Mouse (Mus musculus): ENCODE data around the gene Tbx19. TPM values are rescaled to one million over a fixed set of nuclear protein-coding genes. Genes with fewer than 3 reads are reported as not detected.
A peak's percentile ranks its signal among the peaks of the same experiment; 100 is the strongest.

Gene Tbx19
- polyA plus RNA-seq, 1 experiment from 2014 or later = not detected

DNA sequence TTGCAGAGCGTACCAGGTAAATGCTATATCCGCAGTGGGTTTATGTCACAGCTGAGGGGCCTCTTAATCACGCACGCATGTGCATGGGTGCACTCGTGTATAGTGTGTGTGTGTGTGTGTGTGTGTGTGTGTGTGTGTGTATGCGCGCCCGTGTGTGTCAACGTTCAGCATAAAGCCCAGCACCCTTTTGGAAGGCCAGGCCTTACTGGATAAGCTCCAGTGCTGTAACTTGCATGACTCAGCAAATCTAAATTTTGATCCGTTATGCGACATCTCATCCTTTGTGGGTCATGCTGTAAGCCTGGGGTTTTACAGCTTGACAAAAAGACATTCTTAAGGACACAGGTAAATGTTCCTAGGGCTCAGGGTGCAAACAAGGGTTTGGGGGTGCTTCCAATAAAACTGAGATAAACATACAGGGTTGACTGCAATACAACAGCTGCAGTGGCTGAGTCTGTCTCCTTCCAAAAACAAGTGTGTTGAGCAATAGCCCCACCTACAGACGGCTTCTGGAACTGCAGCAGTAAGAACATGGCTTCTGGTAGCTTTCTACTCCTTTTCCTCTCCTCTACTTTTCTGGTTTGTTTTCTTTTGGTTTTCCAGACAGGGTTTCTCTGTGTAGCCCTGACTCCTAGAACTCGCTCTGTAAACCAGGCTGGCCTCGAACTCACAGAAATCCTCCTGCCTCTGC lies 28.2 kb downstream of the Tbx19 start:
- no peak for ATAC-seq (ENCODE audit: low FRiP score, low read depth)
- H3K9ac ChIP-seq = no peak overlapping the region
- no peak overlapping the region for H3K27ac ChIP-seq
- no peaks in the 10 kb centered on the region for H3K4me1 ChIP-seq
- no peaks in the 10 kb centered on the region for H3K9me3 ChIP-seq
- no peak overlapping the region for H3K4me3 ChIP-seq
- no peaks in the 10 kb centered on the region for H3K27me3 ChIP-seq
- H3K36me3 ChIP-seq = no peaks in the 10 kb centered on the region
- no peak overlapping the region for H3K4me2 ChIP-seq (replicated peaks)
- WGBS = 73% methylated on average over 14 of the region's 14 CpGs

DNA sequence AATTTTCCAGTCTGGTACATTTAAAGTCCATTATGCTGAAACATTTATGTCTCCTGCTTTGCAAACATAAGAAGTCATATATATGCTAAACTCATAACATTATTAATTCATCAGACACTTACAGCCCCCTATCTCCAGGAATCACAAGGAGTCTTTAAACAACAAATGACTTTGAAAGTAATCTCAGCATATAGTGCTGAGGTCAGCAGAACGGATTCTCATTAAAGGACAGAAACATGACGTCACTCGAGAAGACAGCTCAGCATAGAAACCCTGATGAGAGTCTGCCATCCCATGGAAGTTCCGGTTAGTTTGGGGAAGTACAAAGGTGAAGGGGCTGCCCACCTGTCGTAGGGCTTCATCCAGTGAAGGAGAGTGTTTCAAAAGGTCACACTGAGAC lies 31.0 kb downstream of the Tbx19 start:
- Histone ChIP-seq H3K9ac (no peak overlapping the region), H3K27ac (no peak overlapping the region), H3K27me3 (no peaks in the 10 kb centered on the region), H3K4me2 (replicated peaks) (no peak overlapping the region), H3K9me3 (no peaks in the 10 kb centered on the region), H3K4me3 (no peak overlapping the region), H3K4me1 (no peaks in the 10 kb centered on the region), H3K36me3 (no peaks in the 10 kb centered on the region)
- no peak for ATAC-seq (ENCODE audit: low FRiP score, low read depth)
- 81% methylated on average over 5 of the region's 5 CpGs for WGBS

DNA sequence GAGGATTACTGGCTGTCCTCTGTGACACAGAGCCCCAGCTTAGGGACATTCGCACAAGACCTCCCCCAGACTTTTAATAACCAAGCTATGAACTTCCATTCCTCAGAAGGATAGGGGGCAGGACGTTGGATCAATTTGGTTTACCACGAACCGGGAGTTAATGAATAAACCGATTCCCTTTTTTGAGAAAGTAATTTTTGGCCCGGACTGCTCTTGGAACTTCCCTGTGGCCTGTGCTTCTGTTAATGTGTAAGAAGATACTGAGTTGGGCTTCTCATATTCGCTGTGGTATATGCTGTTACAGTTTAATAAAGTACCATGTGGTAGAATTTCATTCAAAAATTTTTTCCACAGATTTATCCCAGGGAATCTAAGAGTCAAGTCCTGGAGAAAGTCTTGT lies 39.5 kb downstream of the Tbx19 start:
- Histone ChIP-seq H3K4me1 (peaks cover 5% of the 10 kb centered on the region; the same call in 1 of the 2 replicates), H3K27me3 (peaks cover 16% of the 10 kb centered on the region; the same call in 1 of the 2 replicates), H3K36me3 (no peaks in the 10 kb centered on the region), H3K9ac (no peak overlapping the region), H3K4me3 (no peak overlapping the region), H3K4me2 (replicated peaks) (no peak overlapping the region), H3K27ac (no peak overlapping the region), H3K9me3 (no peaks in the 10 kb centered on the region)
- no peak for ATAC-seq (ENCODE audit: low FRiP score, low read depth)
- WGBS = 74% methylated on average over 7 of the region's 7 CpGs

DNA sequence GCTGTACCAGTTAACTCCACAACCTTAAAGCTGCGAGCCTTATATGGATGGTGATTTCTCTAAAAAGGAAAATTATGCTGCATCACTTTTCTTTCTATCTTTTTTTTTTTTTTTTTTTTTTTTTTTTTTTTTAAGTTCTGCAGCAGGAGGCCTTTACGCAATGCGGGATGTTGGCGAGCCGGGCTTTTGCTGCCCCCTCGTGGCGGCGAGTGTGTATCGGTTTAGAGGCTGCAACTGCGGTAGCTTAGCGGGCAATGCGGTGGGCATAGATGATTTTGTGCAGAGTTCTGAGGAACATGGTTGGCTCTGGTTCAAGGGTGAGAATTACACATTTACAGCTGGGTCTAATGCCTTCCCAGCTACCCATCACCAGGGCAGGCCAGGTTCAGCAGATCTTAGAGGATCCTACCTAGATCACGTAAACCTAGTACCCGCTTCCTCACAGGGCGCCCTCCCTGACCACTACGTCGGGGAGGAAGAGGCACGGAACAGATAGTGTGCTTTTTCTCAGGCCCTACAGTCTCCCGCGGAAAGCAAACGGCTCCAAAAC lies 40.1 kb downstream of the Tbx19 start:
- 0 out of 2 replicates have a peak overlapping the region, but pooled peaks have one; percentile 4 for H3K4me2 ChIP-seq (replicated peaks)

DNA sequence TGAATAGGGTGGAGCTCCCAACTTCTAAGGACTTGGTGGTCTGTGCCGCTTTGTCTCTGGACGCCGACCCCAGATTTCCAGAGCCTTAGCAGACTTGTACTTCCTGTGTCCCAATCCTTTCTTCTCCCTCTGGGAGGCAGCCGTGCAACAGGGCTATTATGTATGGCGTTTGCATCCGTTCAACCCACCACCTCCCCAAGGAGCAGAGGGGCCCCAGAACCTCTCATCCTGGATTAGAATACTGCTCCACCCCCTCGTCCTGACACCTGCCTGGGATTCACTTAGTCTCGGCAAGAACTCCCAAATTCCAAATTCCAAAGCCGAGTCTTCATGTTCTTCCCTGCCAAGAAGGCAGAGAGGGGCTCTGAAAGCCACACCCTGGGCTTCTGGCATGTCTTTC lies 40.8 kb downstream of the Tbx19 start:
- H3K9me3 ChIP-seq = no peaks in the 10 kb centered on the region
- 22% methylated on average over 9 of the region's 9 CpGs for WGBS
- H3K4me3 ChIP-seq = no peak overlapping the region
- H3K4me2 ChIP-seq (replicated peaks) = peak overlapping the region; percentile 23; the same call in 1 of the 2 replicates
- H3K4me1 ChIP-seq = peaks cover 5% of the 10 kb centered on the region; the same call in 1 of the 2 replicates
- H3K9ac ChIP-seq = no peak overlapping the region
- H3K27ac ChIP-seq = no peak overlapping the region
- no peaks in the 10 kb centered on the region for H3K36me3 ChIP-seq
- H3K27me3 ChIP-seq = peaks cover 16% of the 10 kb centered on the region; the same call in 1 of the 2 replicates
- ATAC-seq (ENCODE audit: low FRiP score, low read depth) = no peak

More for the DNA sequence above, 40.1 kb downstream of the Tbx19 start:
- no peak overlapping the region for H3K27ac ChIP-seq
- no peaks in the 10 kb centered on the region for H3K9me3 ChIP-seq
- no peaks in the 10 kb centered on the region for H3K36me3 ChIP-seq
- H3K9ac ChIP-seq = no peak overlapping the region
- H3K4me3 ChIP-seq = no peak overlapping the region
- peak; percentile 77; the same call in 1 of the 2 replicates for ATAC-seq (ENCODE audit: low FRiP score, low read depth)
- 21% methylated on average over 21 of the region's 21 CpGs for WGBS
- H3K4me1 ChIP-seq = peaks cover 5% of the 10 kb centered on the region; the same call in 1 of the 2 replicates
- peaks cover 16% of the 10 kb centered on the region; the same call in 1 of the 2 replicates for H3K27me3 ChIP-seq

DNA sequence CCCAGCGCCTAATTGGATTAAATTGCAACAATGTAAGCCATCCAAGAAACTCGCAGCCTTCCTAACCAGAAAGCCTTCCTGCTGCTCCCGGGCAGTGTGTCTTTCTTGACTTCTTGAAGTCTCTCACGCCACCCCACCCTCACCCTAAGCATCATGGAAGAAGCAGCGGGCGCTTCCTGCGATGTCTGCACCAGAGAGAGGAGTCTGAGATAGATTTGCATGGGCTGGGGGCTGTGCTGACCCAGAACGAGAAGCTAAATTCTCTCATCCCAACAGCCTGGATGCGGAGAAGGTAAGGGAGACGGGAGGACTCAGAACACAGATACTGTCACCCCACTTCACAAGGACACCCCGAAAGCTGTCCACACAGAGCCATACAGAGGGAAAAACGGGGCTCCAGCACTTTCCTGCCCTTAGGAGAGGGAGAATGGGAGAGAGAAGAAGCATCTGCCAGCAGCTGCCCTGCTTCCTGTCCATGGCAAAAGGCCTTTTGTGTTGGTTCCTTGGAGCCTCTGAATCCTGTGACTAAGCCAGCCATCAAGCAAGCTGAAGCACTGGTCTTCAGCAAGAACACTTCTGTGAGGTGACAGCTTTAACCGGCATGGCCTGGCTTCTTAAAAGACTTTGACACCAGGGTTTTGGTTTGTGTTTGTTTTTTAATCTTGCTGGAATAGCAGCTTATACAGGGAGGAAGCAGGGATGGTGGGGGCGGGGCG lies 41.4 kb downstream of the Tbx19 start:
- H3K4me1 ChIP-seq = peaks cover 5% of the 10 kb centered on the region; the same call in 1 of the 2 replicates
- H3K36me3 ChIP-seq = no peaks in the 10 kb centered on the region
- H3K4me2 ChIP-seq (replicated peaks) = peak overlapping the region; percentile 23; the same call in 1 of the 2 replicates
- no peaks in the 10 kb centered on the region for H3K9me3 ChIP-seq
- no peak overlapping the region for H3K4me3 ChIP-seq
- no peak overlapping the region for H3K27ac ChIP-seq
- no peak for ATAC-seq (ENCODE audit: low FRiP score, low read depth)
- H3K27me3 ChIP-seq = peaks cover 17% of the 10 kb centered on the region; the same call in 1 of the 2 replicates
- H3K9ac ChIP-seq = no peak overlapping the region
- 79% methylated on average over 15 of the region's 15 CpGs for WGBS

DNA sequence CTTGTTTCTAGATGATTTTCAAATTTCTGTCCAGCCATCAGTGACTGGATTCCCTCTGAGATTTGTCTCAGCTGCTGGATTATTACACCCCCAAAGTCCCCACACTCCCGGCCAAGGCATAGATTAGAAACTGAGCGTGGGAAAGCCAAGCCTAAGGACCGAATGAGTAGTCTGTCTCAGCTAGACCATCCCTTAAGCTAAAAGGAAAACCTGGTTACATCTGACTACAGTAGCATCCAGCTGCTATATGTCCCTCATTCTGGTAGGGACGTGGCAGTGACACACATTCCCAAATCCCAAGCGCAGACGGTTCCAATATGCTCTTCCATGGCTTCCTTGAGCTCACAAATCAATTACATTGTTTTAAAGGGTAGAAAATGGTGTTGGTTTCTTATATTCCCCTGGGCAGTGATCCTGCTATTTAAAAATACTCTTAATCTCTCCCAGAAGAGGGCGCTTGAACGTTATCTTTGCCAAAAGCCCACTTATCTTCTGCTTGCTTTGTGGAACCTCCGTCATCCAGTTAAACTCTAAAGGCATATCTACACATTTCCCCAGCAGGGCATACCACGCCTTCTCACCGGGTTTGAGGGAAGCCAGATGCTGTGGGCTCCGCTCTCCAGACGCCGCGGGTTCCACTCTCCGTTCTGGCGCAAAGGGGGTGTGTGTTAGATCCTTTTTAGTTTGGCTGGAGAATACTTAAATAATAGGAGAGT lies 46.0 kb downstream of the Tbx19 start:
- Histone ChIP-seq H3K9me3 (no peaks in the 10 kb centered on the region), H3K4me1 (no peaks in the 10 kb centered on the region), H3K9ac (no peak overlapping the region), H3K27me3 (0 out of 2 replicates have a peak, but pooled peaks cover 4% of the 10 kb centered on the region), H3K36me3 (no peaks in the 10 kb centered on the region), H3K27ac (no peak overlapping the region), H3K4me2 (replicated peaks) (no peak overlapping the region), H3K4me3 (no peak overlapping the region)
- 0 out of 2 replicates have a peak, but pooled peaks have one; percentile 33 for ATAC-seq (ENCODE audit: low FRiP score, low read depth)
- WGBS = 45% methylated on average over 17 of the region's 17 CpGs

DNA sequence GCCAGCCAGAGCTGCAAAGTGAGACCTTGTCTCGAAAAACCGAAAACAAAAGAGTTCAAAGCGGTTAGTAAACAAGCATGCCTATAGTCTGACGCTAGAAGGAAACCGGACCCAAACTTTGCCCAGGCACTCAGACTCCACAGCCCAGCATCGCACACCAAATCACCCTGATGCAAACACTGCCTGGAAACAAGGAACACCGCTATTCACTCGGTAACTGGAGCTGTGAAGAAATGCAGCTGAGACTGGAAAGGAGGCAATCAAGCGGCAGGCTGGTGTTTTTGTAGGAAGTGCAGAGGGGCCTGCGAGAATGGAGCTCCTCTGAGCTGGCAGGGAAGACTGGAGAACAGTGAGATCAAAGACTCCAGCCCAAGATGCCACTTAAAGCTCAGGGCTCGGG lies 46.9 kb downstream of the Tbx19 start:
- Histone ChIP-seq H3K4me2 (replicated peaks) (peak overlapping the region; percentile 16; the same call in 1 of the 2 replicates), H3K4me1 (no peaks in the 10 kb centered on the region), H3K9me3 (no peaks in the 10 kb centered on the region), H3K36me3 (no peaks in the 10 kb centered on the region), H3K4me3 (no peak overlapping the region), H3K9ac (peak overlapping the region; percentile 19; the same call in 1 of the 2 replicates), H3K27me3 (0 out of 2 replicates have a peak, but pooled peaks cover 4% of the 10 kb centered on the region), H3K27ac (no peak overlapping the region)
- no peak for ATAC-seq (ENCODE audit: low FRiP score, low read depth)
- 25% methylated on average over 11 of the region's 11 CpGs for WGBS

DNA sequence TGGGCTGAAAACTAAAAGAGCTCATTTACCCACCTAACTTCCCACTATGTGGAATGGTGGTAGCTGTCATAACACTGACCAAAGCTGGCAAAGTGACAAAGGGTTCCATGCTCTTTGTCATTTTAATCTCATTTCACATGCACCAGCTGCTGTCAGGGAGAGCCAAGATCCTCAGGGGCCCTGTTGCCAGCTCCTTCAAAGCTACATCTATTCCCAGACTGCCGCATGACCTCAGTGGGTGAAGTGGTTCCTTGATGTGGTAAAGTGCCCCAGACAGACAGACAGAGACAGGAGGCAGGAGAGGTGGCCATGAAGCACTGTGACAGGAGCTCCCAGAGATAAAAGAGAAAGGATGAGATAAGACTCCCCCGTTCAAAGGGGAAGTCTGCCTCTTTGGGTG lies 49.9 kb downstream of the Tbx19 start:
- Histone ChIP-seq H3K4me3 (no peak overlapping the region), H3K27me3 (0 out of 2 replicates have a peak, but pooled peaks cover 4% of the 10 kb centered on the region), H3K27ac (no peak overlapping the region), H3K36me3 (no peaks in the 10 kb centered on the region), H3K9ac (no peak overlapping the region), H3K4me2 (replicated peaks) (no peak overlapping the region), H3K9me3 (no peaks in the 10 kb centered on the region), H3K4me1 (peaks cover 5% of the 10 kb centered on the region; the same call in 1 of the 2 replicates)
- ATAC-seq (ENCODE audit: low FRiP score, low read depth) = no peak
- 69% methylated on average over 2 of the region's 2 CpGs for WGBS

DNA sequence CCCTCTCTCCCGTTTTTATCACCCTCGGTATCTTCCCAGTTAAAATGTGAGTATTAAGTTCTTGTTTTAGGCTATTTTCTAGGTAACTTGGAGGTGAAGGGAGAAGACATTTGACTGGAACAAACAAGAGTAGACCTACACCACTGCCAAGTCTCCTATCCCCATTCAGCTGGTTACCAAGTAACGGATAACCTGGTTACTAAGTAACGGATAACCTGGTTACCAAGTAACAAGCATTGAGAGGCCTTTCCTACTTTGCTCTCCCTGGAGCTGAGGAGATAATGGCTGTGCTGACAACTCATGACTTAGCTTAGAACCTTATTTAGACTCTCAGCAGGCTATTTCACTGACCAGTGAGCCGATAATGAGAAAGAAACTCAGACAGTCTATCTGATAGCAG lies 51.4 kb downstream of the Tbx19 start:
- H3K27ac ChIP-seq = no peak overlapping the region
- 76% methylated on average over 5 of the region's 5 CpGs for WGBS
- H3K4me1 ChIP-seq = peaks cover 14% of the 10 kb centered on the region
- no peak for ATAC-seq (ENCODE audit: low FRiP score, low read depth)
- H3K27me3 ChIP-seq = 0 out of 2 replicates have a peak, but pooled peaks cover 3% of the 10 kb centered on the region
- H3K4me2 ChIP-seq (replicated peaks) = no peak overlapping the region
- no peak overlapping the region for H3K4me3 ChIP-seq
- no peaks in the 10 kb centered on the region for H3K9me3 ChIP-seq
- H3K9ac ChIP-seq = no peak overlapping the region
- no peaks in the 10 kb centered on the region for H3K36me3 ChIP-seq

DNA sequence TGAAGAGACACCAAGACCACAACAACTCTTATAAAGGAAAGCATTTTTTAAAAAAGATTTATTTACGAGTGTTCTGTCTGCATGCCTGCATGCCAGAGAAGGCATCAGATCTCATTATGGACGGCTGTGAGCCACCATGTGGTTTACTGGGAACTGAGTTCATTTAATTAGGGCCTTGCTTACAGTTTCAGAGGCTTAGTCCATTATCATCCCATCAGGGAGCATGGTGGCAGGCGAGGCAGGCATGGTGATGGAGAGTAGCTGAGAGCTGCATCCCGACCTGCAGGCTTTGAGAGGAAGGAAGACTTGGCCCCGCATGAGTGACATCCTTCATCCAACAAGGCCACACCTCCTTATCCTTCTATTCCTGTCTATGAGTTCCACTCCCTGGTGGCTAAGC lies 52.1 kb downstream of the Tbx19 start:
- Histone ChIP-seq H3K27me3 (no peaks in the 10 kb centered on the region), H3K4me1 (peaks cover 14% of the 10 kb centered on the region), H3K27ac (no peak overlapping the region), H3K9ac (no peak overlapping the region), H3K36me3 (no peaks in the 10 kb centered on the region), H3K9me3 (no peaks in the 10 kb centered on the region), H3K4me2 (replicated peaks) (no peak overlapping the region), H3K4me3 (no peak overlapping the region)
- ATAC-seq (ENCODE audit: low FRiP score, low read depth) = no peak
- WGBS = 46% methylated on average over 5 of the region's 5 CpGs

All from limb, embryonic 13.5 days (tissue).